Mouse (Mus musculus) CH12.LX (cell line): ENCODE results near the gene Slc44a3. TPM values are rescaled to one million over a fixed set of nuclear protein-coding genes. Genes with fewer than 3 reads are reported as not detected.
A peak's percentile ranks its signal among the peaks of the same experiment; 100 is the strongest.

ENCODE experiments used
- DNase-seq: peaks from one replicate; pipeline ENCODE4 v3.0.0-alpha.2; 2013; ENCODE audit errors: extremely low read depth
- H3K27ac ChIP-seq: 2 replicates; pipeline ENCODE4 v1.5.1; 2012; ENCODE audit warnings: low read depth, mild to moderate bottlenecking, control low read depth, moderate library complexity; ENCODE audit not compliant: insufficient read depth
- H3K27me3 ChIP-seq: replicated peaks from 2 replicates; pipeline ENCODE3; 2012; ENCODE audit warnings: inconsistent platforms
- H3K36me3 ChIP-seq, 2 experiments: replicated peaks in 1 of 2; 2 replicates each; pipeline versions ENCODE3 to v1.6.1; 2012; ENCODE audit warnings: inconsistent platforms in 1 of 2, low read length in 1 of 2, mild to moderate bottlenecking in 1 of 2, mixed read lengths in 1 of 2, moderate library complexity in 1 of 2; ENCODE audit not compliant: control insufficient read depth in 1 of 2, insufficient read depth in 1 of 2
- H3K4me1 ChIP-seq, 2 experiments: 2 replicates each; pipeline ENCODE4 v1.6.1; 2012; ENCODE audit warnings: inconsistent platforms in 1 of 2, moderate library complexity in 1 of 2; ENCODE audit not compliant: insufficient read depth in 2 of 2, control insufficient read depth in 1 of 2
- H3K4me2 ChIP-seq: 2 replicates; pipeline ENCODE4 v1.6.1; 2012; ENCODE audit warnings: low read depth, mild to moderate bottlenecking, control low read depth; ENCODE audit not compliant: poor library complexity, insufficient read depth, severe bottlenecking
- H3K4me3 ChIP-seq, 3 experiments: fragments of 150-350 bp in 1 of 3; sonication (generic) in 1 of 3; replicated peaks in 1 of 3; 2 replicates each; pipeline versions ENCODE3 to v1.5.1; 2011 to 2012; ENCODE audit warnings: low read depth in 2 of 3, low read length in 2 of 3, mild to moderate bottlenecking in 2 of 3, moderate library complexity in 2 of 3, control low read depth in 1 of 3, improper control_type of control experiment in 1 of 3, inconsistent platforms in 1 of 3, mixed read lengths in 1 of 3; ENCODE audit not compliant: poor library complexity in 1 of 3
- H3K79me2 ChIP-seq: replicated peaks from 2 replicates; pipeline ENCODE4 v1.6.1; 2012; ENCODE audit warnings: mild to moderate bottlenecking, moderate library complexity; ENCODE audit not compliant: control insufficient read depth, poor library complexity, insufficient read depth, severe bottlenecking; ENCODE audit errors: extremely low read depth
- H3K9ac ChIP-seq: 2 replicates; pipeline ENCODE4 v1.6.1; 2012; ENCODE audit warnings: low read depth, mild to moderate bottlenecking, control low read depth, moderate library complexity; ENCODE audit not compliant: insufficient read depth
- H3K9me3 ChIP-seq: replicated peaks from 2 replicates; pipeline ENCODE3; 2012; ENCODE audit warnings: low read length, inconsistent platforms, mixed read lengths
- BHLHE40 ChIP-seq: IDR thresholded peaks from 2 replicates; pipeline ENCODE4 v1.6.1; 2011; ENCODE audit warnings: mild to moderate bottlenecking, low read depth, low read length, improper control_type of control experiment
- CHD2 ChIP-seq: IDR thresholded peaks from 2 replicates; pipeline ENCODE4 v1.6.1; 2011; ENCODE audit warnings: low read length, improper control_type of control experiment
- CTCF ChIP-seq, 2 experiments: IDR thresholded peaks in 1 of 2; conservative IDR thresholded peaks in 1 of 2; 2 replicates each; pipeline ENCODE4 v1.5.1; 2011 to 2012; ENCODE audit warnings: low read depth in 2 of 2, low read length in 2 of 2, improper control_type of control experiment in 1 of 2, inconsistent platforms in 1 of 2, mild to moderate bottlenecking in 1 of 2, moderate library complexity in 1 of 2
- ELF1 ChIP-seq: IDR thresholded peaks from 2 replicates; pipeline ENCODE4 v1.6.1; 2014; ENCODE audit warnings: low read depth, mild to moderate bottlenecking, inconsistent platforms, low read length, improper control_type of control experiment
- EP300 ChIP-seq: IDR thresholded peaks from 2 replicates; pipeline ENCODE4 v1.6.1; 2011; ENCODE audit warnings: low read length, improper control_type of control experiment
- ETS1 ChIP-seq: conservative IDR thresholded peaks from 2 replicates; pipeline ENCODE4 v1.6.1; 2012; ENCODE audit warnings: low read depth, mild to moderate bottlenecking, inconsistent platforms, low read length, improper control_type of control experiment, moderate library complexity
- IRF4 ChIP-seq: IDR thresholded peaks from 2 replicates; pipeline ENCODE4 v1.6.1; 2014; ENCODE audit warnings: low read depth, mild to moderate bottlenecking, inconsistent platforms, low read length, improper control_type of control experiment
- JUN ChIP-seq: IDR thresholded peaks from 2 replicates; pipeline ENCODE4 v1.6.1; 2011; ENCODE audit warnings: low read depth, mild to moderate bottlenecking, low read length, improper control_type of control experiment, moderate library complexity; ENCODE audit not compliant: insufficient read depth
- JUND ChIP-seq: conservative IDR thresholded peaks from 2 replicates; pipeline ENCODE4 v1.6.1; 2011; ENCODE audit warnings: low read depth, low read length, improper control_type of control experiment
- KAT2A ChIP-seq: IDR thresholded peaks from 2 replicates; pipeline ENCODE4 v1.6.1; 2012; ENCODE audit warnings: low read length, improper control_type of control experiment, inconsistent platforms; ENCODE audit not compliant: insufficient replicate concordance
- MAFK ChIP-seq: IDR thresholded peaks from 2 replicates; pipeline ENCODE4 v1.6.1; 2011; ENCODE audit warnings: low read length, improper control_type of control experiment; ENCODE audit not compliant: insufficient replicate concordance
- MAX ChIP-seq: IDR thresholded peaks from 2 replicates; pipeline ENCODE4 v1.6.1; 2011; ENCODE audit warnings: low read length, improper control_type of control experiment
- MAZ ChIP-seq: IDR thresholded peaks from 2 replicates; pipeline ENCODE4 v1.6.1; 2012; ENCODE audit warnings: low read depth, mild to moderate bottlenecking, inconsistent platforms, low read length, improper control_type of control experiment, moderate library complexity
- MEF2A ChIP-seq: IDR thresholded peaks from 2 replicates; pipeline ENCODE4 v1.6.1; 2014; ENCODE audit warnings: low read depth, mild to moderate bottlenecking, inconsistent platforms, low read length, improper control_type of control experiment, borderline replicate concordance
- MYC ChIP-seq: IDR thresholded peaks from 2 replicates; pipeline ENCODE4 v1.6.1; 2011; ENCODE audit warnings: low read depth, mild to moderate bottlenecking, improper control_type of control experiment, low read length
- NRF1 ChIP-seq: IDR thresholded peaks from 2 replicates; pipeline ENCODE4 v1.6.1; 2014; ENCODE audit warnings: low read depth, mild to moderate bottlenecking, inconsistent platforms, low read length, improper control_type of control experiment, moderate library complexity
- PAX5 ChIP-seq: IDR thresholded peaks from 2 replicates; pipeline ENCODE4 v1.6.1; 2012; ENCODE audit warnings: low read length, inconsistent platforms, mixed read lengths
- POLR2AphosphoS2 ChIP-seq: IDR thresholded peaks from 2 replicates; pipeline ENCODE4 v1.6.1; 2011; ENCODE audit warnings: low read depth, low read length, improper control_type of control experiment
- RCOR1 ChIP-seq: conservative IDR thresholded peaks from 2 replicates; pipeline ENCODE4 v1.6.1; 2012; ENCODE audit warnings: low read depth, mild to moderate bottlenecking, inconsistent platforms, low read length, improper control_type of control experiment
- SIN3A ChIP-seq: IDR thresholded peaks from 2 replicates; pipeline ENCODE4 v1.6.1; 2012; ENCODE audit warnings: low read length, improper control_type of control experiment, inconsistent platforms
- SMC3 ChIP-seq: IDR thresholded peaks from 2 replicates; pipeline ENCODE4 v1.6.1; 2011; ENCODE audit warnings: low read depth, low read length, improper control_type of control experiment
- TBP ChIP-seq: conservative IDR thresholded peaks from 2 replicates; pipeline ENCODE4 v1.6.1; 2011; ENCODE audit warnings: low read depth, low read length, improper control_type of control experiment
- TCF12 ChIP-seq: IDR thresholded peaks from 2 replicates; pipeline ENCODE4 v1.6.1; 2014; ENCODE audit warnings: low read depth, mild to moderate bottlenecking, inconsistent platforms, low read length, improper control_type of control experiment
- UBTF ChIP-seq: IDR thresholded peaks from 2 replicates; pipeline ENCODE4 v1.6.1; 2012; ENCODE audit warnings: low read depth, mild to moderate bottlenecking, inconsistent platforms, low read length, improper control_type of control experiment, moderate library complexity
- USF1 ChIP-seq: IDR thresholded peaks from 2 replicates; pipeline ENCODE4 v1.6.1; 2014; ENCODE audit warnings: low read depth, mild to moderate bottlenecking, inconsistent platforms, low read length, improper control_type of control experiment
- USF2 ChIP-seq: conservative IDR thresholded peaks from 2 replicates; pipeline ENCODE4 v1.6.1; 2011; ENCODE audit warnings: low read depth, low read length, improper control_type of control experiment
- dilution Hi-C: fragments of 300-500 bp; cut with MboI; formaldehyde crosslinking; loops from 2 replicates; pipeline ENCODE4 v1.14.3; 2020; ENCODE audit warnings: low sequenced_read_pairs; ENCODE audit not compliant: extremely low pct_unique_long_range_greater_than_20kb, extremely low pct_ligation_motif_present
- in situ Hi-C: fragments of 300-500 bp; cut with MboI; formaldehyde crosslinking; loops from 3 replicates; pipeline ENCODE4 v1.14.3; 2019; ENCODE audit warnings: low sequenced_read_pairs, low pct_ligation_motif_present, low pct_unique_long_range_greater_than_20kb, mixed read lengths
- polyA plus RNA-seq: library from polyadenylated mRNA; unstranded; fragments of >175 nt; gene quantifications from 2 replicates; pipeline ENCODE4 v1.2.1, GENCODE M21; 2012; ENCODE audit warnings: low read depth; ENCODE audit not compliant: insufficient read length
- total RNA-seq, 2 experiments: library from RNA; depleted of rRNA; stranded (reverse); fragments of 300-350 nt in 1 of 2; fragments of >200 nt in 1 of 2; gene quantifications; 2 replicates each; pipeline ENCODE4 v1.2.3; 2012 to 2014

Slc44a3 gene
- total and polyA plus RNA-seq, 3 experiments, result not detected

GRCm38 (mm10) chr3:121570623-121571022 lies 38.4 kb upstream of the Slc44a3 start:
- dilution Hi-C loops (no loop called here), in situ Hi-C loops (no loop called here)
- Histone ChIP-seq H3K4me1 (peaks cover 12 to 37% of the 10 kb centered on the region in 2 experiments), H3K9me3 (peaks cover 10% of the 10 kb centered on the region), H3K36me3 (no peaks in the 10 kb centered on the region), H3K79me2 (no peaks in the 10 kb centered on the region), H3K9ac (no peak overlapping the region), H3K27me3 (no peaks in the 10 kb centered on the region), H3K4me2 (no peak overlapping the region), H3K27ac (no peak overlapping the region), H3K4me3 (no peak overlapping the region)
- TF ChIP-seq JUND (peak; percentile 78), USF1 (peak; percentile 59), PAX5 (no peak), BHLHE40 (peak; percentile 99), MEF2A (peak; percentile 95), ETS1 (peak; percentile 97), KAT2A (0 out of 2 replicates have a peak, but pooled peaks have one; percentile 43), MAX (peak; percentile 86), IRF4 (peak; percentile 93), UBTF (no peak), CTCF (conservative IDR thresholded peaks at IDR 0.05 in 1 of 2, IDR thresholded peaks at IDR 0.05 in 1 of 2; ENCODE audit: low read depth in 2 of 2, low read length in 2 of 2) (no peak), RCOR1 (peak; percentile 80), USF2 (peak; percentile 49), MAZ (peak; percentile 89), JUN (peak; percentile 65; the same call in 1 of the 2 replicates), TBP (no peak), MAFK (0 out of 2 replicates have a peak, but pooled peaks have one; percentile 33), MYC (peak; percentile 75; the same call in 1 of the 2 replicates), TCF12 (peak; percentile 72; the same call in 1 of the 2 replicates), EP300 (peak; percentile 90), ELF1 (0 out of 2 replicates have a peak, but pooled peaks have one; percentile 17), SMC3 (no peak), NRF1 (no peak), POLR2AphosphoS2 (no peak), CHD2 (peak; percentile 63; the same call in 1 of the 2 replicates), SIN3A (peak; percentile 55; the same call in 1 of the 2 replicates)
- peak; percentile 92 for DNase-seq
